Mouse (Mus musculus): Measurements from ENCODE around the gene Ptbp2.

GRCm38 (mm10) chr3:119753791-119754190 is 30.5 kb downstream of the Ptbp2 start:
- TF ChIP-seq POLR2A (IDR thresholded peaks at IDR 0.05; ENCODE audit: insufficient read length, low read depth) (no peak), E2F4 (IDR thresholded peaks at IDR 0.05; ENCODE audit: insufficient read depth) (no peak), CEBPB (IDR thresholded peaks at IDR 0.05; ENCODE audit: insufficient read depth, poor library complexity, severe bottlenecking) (no peak)
